Mouse (Mus musculus) embryonic facial prominence, embryonic 12.5 days (tissue): Measurements from ENCODE around the gene Ms4a4d. TPM values are rescaled to one million over a fixed set of nuclear protein-coding genes. Genes with fewer than 3 reads are reported as not detected.

Source experiments
- ATAC-seq: fragments of 200-750 bp; cut with Nextera tagmentation; 2 replicates; pipeline ENCODE4 v1.8.0; 2017; ENCODE audit not compliant: insufficient number of reproducible peaks, insufficient read depth, low FRiP score, low TSS enrichment
- H3K27ac ChIP-seq: fragments of 300-500 bp; sonication (generic); 2 replicates; pipeline ENCODE4 v1.5.1; 2016; ENCODE audit warnings: mild to moderate bottlenecking
- H3K27me3 ChIP-seq: fragments of 300-500 bp; sonication (generic); 2 replicates; pipeline ENCODE4 v1.6.1; 2016; ENCODE audit warnings: mild to moderate bottlenecking, moderate library complexity
- H3K36me3 ChIP-seq: fragments of 300-500 bp; sonication (generic); 2 replicates; pipeline ENCODE4 v1.6.1; 2016; ENCODE audit warnings: mild to moderate bottlenecking
- H3K4me1 ChIP-seq: fragments of 300-500 bp; sonication (generic); 2 replicates; pipeline ENCODE4 v1.6.1; 2016
- H3K4me2 ChIP-seq: fragments of 300-500 bp; sonication (generic); replicated peaks from 2 replicates; pipeline ENCODE4 v1.6.1; 2016; ENCODE audit warnings: mild to moderate bottlenecking, moderate library complexity
- H3K4me3 ChIP-seq: fragments of 300-500 bp; sonication (generic); 2 replicates; pipeline ENCODE4 v1.5.1; 2016; ENCODE audit warnings: mild to moderate bottlenecking
- H3K9ac ChIP-seq: fragments of 300-500 bp; sonication (generic); 2 replicates; pipeline ENCODE4 v1.6.1; 2016; ENCODE audit warnings: mild to moderate bottlenecking, moderate library complexity
- H3K9me3 ChIP-seq: fragments of 300-500 bp; sonication (generic); 2 replicates; pipeline ENCODE4 v1.6.1; 2016; ENCODE audit warnings: mild to moderate bottlenecking, moderate library complexity
- WGBS: fragments of 180-500 bp; shearing (Covaris S2); methylation state at CpG from one replicate; pipeline ENCODE4 v1.1.7; 2016; 5-methylcytosine and 5-hydroxymethylcytosine counted together
- polyA plus RNA-seq: library from polyadenylated mRNA; unstranded; fragments of >200 nt; fragmentation: Nextera tagmentation; extraction: Ambion mirVana; gene quantifications from 2 replicates; pipeline ENCODE4 v1.2.1, GENCODE M21; 2016

The Ms4a4d gene
- polyA plus RNA-seq, 1 experiment from 2014 or later = 1.6 TPM

DNA sequence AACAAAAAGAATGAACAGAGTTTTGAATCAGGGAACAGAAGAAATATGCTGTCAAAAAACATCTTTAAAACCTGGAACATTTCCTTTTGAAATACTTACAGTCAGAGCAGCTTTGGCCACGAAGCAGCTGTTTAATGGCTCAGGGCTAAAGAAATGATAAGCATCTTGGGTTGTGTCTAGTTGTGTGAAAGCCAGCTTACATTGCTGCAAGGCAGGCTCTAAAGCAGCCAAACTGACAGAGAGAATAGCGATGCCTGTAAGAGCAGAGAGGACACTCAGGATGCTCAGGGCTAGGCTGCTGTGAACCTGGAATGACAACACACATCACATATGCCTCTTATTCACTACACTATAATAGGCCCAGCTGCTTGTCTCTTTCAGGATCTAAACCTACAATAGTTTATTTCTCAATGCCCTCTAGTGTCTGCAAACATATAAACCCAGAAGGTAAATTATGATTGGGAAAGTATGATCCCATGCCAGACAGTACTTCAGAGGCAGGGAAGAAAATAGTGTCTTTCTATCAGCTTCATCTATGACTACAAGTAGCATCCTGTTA is 53.4 kb downstream of the Ms4a4d start:
- no peaks in the 10 kb centered on the region for H3K27me3 ChIP-seq
- no peaks in the 10 kb centered on the region for H3K9me3 ChIP-seq
- H3K4me2 ChIP-seq = no peak overlapping the region
- no peak overlapping the region for H3K27ac ChIP-seq
- no peak overlapping the region for H3K9ac ChIP-seq
- 72% methylated on average over 2 of the region's 2 CpGs for WGBS
- no peak overlapping the region for H3K4me3 ChIP-seq
- no peaks in the 10 kb centered on the region for H3K36me3 ChIP-seq
- H3K4me1 ChIP-seq = no peaks in the 10 kb centered on the region
- ATAC-seq = no peak

DNA sequence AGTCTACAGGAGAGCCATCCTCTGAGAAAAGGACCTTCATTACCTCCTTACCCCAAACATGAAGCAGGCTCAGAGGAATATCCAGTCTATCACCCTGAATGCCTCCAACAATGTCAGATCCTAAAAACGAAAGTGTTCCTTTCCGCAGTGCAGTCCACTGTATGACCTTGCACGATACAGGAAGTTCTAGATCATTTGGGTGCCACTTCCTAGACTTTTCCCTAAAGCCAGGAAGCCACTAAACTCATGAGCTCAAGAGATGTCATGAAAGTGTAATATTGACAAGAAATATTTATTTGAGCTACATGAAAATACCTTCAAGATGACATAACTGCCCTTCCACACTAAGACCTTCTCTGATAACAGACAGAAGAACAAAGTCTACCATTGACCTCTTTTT is 64.7 kb downstream of the Ms4a4d start:
- Histone ChIP-seq H3K9ac (no peak overlapping the region), H3K27me3 (no peaks in the 10 kb centered on the region), H3K9me3 (no peaks in the 10 kb centered on the region), H3K4me1 (no peaks in the 10 kb centered on the region), H3K4me2 (no peak overlapping the region), H3K4me3 (no peak overlapping the region), H3K36me3 (no peaks in the 10 kb centered on the region), H3K27ac (no peak overlapping the region)
- no peak for ATAC-seq
- 85% methylated on average over 3 of the region's 3 CpGs for WGBS

DNA sequence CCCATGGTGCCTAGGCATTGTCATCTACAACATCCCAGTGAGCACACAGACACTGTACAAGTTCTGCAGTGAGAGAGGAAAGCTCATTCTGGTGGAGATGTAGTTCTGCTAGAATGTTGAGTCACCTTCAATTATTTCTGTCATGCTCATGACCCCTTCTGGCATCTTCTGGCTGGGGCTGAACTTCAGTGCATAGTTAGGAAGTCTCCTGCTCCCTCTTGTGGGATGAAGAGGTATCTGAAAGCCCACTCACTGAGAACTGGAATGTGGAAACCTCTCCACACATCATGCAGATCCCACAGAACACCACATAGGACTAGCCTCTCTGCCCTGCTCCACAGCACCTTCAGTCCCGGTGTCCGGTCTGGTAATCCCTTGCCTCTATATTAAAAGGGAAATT is 65.4 kb downstream of the Ms4a4d start:
- Histone ChIP-seq H3K27me3 (no peaks in the 10 kb centered on the region), H3K4me1 (no peaks in the 10 kb centered on the region), H3K4me2 (no peak overlapping the region), H3K9ac (no peak overlapping the region), H3K4me3 (no peak overlapping the region), H3K27ac (no peak overlapping the region), H3K36me3 (no peaks in the 10 kb centered on the region), H3K9me3 (no peaks in the 10 kb centered on the region)
- 88% methylated on average over 2 of the region's 2 CpGs for WGBS
- ATAC-seq = no peak

DNA sequence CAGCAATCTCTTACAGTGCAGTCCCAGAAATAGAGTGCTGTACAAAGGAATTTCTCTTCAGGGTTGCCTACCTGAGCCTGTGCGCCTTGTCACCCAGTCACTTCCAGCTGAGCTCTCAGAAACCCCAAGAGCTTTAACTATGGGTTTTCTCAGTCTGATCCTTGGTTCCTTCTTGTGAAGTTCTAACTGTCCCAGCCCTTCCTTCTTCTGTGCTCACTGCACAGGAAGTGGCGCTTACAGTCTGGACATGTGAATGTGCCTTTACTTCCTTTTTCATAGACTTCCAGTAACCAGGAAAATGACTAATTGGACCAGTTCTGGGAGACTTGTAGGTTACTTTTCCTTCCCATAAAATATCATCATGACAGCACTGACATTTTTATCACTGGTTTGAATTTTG is 68.0 kb downstream of the Ms4a4d start, which contains the start of gene Ms4a6d:
Gene Ms4a6d, minus strand, starts transcription at position 247 of the 400 bp plus-strand sequence.
- no peaks in the 10 kb centered on the region for H3K9me3 ChIP-seq
- H3K36me3 ChIP-seq = no peaks in the 10 kb centered on the region
- WGBS = 91% methylated on average over 2 of the region's 2 CpGs
- no peaks in the 10 kb centered on the region for H3K4me1 ChIP-seq
- H3K9ac ChIP-seq = no peak within 1 kb of the TSS
- H3K4me3 ChIP-seq = no peak within 1 kb of the TSS
- H3K27ac ChIP-seq = no peak within 1 kb of the TSS
- no peaks in the 10 kb centered on the region for H3K27me3 ChIP-seq
- no peak within 1 kb of the TSS for H3K4me2 ChIP-seq
- no peak for ATAC-seq

Other genes with a start within 250 kb of the Ms4a4d start
- 0.05 TPM in 1 of 2 replicates, not detected in the other for gene Ms4a14, start 222.3 kb upstream of the Ms4a4d start, polyA plus RNA-seq
- 2.9 TPM in 2 replicates for gene Ms4a7, start 200.7 kb upstream of the Ms4a4d start, polyA plus RNA-seq
- 2.1 and 3.0 TPM in 2 replicates for gene Ms4a4a, start 161.3 kb upstream of the Ms4a4d start, polyA plus RNA-seq
- gene Ms4a4c, start 132.0 kb upstream of the Ms4a4d start, polyA plus RNA-seq = 0.43 and 0.57 TPM in 2 replicates
- gene Ms4a4b, start 93.2 kb upstream of the Ms4a4d start, polyA plus RNA-seq = not detected in 2 replicates
- gene Ms4a6c, start 67.4 kb upstream of the Ms4a4d start, polyA plus RNA-seq = 2.4 and 3.7 TPM in 2 replicates
- gene Gm8369, start 50.9 kb upstream of the Ms4a4d start, polyA plus RNA-seq = not detected in 2 replicates
- gene Ms4a6b, start 20.3 kb upstream of the Ms4a4d start, polyA plus RNA-seq = 1.8 and 3.1 TPM in 2 replicates
- 1.6 and 3.0 TPM in 2 replicates for gene Ms4a6d, start 68.0 kb downstream of the Ms4a4d start, polyA plus RNA-seq
- gene Ms4a2, start 86.9 kb downstream of the Ms4a4d start, polyA plus RNA-seq = 0.22 TPM in 1 of 2 replicates, not detected in the other
- not detected in 2 replicates for gene Ms4a3, start 104.0 kb downstream of the Ms4a4d start, polyA plus RNA-seq
- not detected in 2 replicates for gene Oosp2, start 123.8 kb downstream of the Ms4a4d start, polyA plus RNA-seq
- gene Oosp1, start 154.3 kb downstream of the Ms4a4d start, polyA plus RNA-seq = not detected in 2 replicates
- gene Oosp3, start 160.3 kb downstream of the Ms4a4d start, polyA plus RNA-seq = not detected in 2 replicates
- gene Gif, start 210.8 kb downstream of the Ms4a4d start, polyA plus RNA-seq = not detected in 2 replicates
- gene Mrpl16, start 233.6 kb downstream of the Ms4a4d start, polyA plus RNA-seq = 45.6 and 48.1 TPM in 2 replicates